Mouse (Mus musculus): Measurements from ENCODE around the gene Pms1. TPM values are rescaled to one million over a fixed set of nuclear protein-coding genes. Genes with fewer than 3 reads are reported as not detected.
"Not testable (repeated sequence)": the region's sequence is repeated elsewhere in the genome, so short reads cannot be mapped to it uniquely, and the experiment has no call there.

The Pms1 gene
- polyA plus RNA-seq, 1 experiment from 2014 or later, result 3.1 TPM

- Histone ChIP-seq H3K4me2 (ENCODE audit: low read depth, low read length) (no peak overlapping the region), H3K9ac (replicated peaks) (no peak overlapping the region), H3K36me3 (replicated peaks; ENCODE audit: insufficient read depth, low read length) (no peaks in the 10 kb centered on the region), H3K27me3 (ENCODE audit: insufficient read depth, low read length) (no peaks in the 10 kb centered on the region), H3K27ac (ENCODE audit: low read depth) (no peak overlapping the region), H3K4me1 (ENCODE audit: insufficient read depth) (no peaks in the 10 kb centered on the region), H3K9me3 (ENCODE audit: low read length) (no peaks in the 10 kb centered on the region), H3K4me3 (ENCODE audit: low read depth, low read length) (no peak overlapping the region)
- DNase-seq (no peak), ATAC-seq (no peak)
- no peak for TF ChIP-seq EP300 (IDR thresholded peaks at IDR 0.05; ENCODE audit: low read depth)
- peak; percentile 64 for TF ChIP-seq CTCF (IDR thresholded peaks at IDR 0.05; ENCODE audit: low read depth)
Measured at GRCm38 (mm10) chr1:53272646-53273045, 24.2 kb downstream of the Pms1 start.

DNA sequence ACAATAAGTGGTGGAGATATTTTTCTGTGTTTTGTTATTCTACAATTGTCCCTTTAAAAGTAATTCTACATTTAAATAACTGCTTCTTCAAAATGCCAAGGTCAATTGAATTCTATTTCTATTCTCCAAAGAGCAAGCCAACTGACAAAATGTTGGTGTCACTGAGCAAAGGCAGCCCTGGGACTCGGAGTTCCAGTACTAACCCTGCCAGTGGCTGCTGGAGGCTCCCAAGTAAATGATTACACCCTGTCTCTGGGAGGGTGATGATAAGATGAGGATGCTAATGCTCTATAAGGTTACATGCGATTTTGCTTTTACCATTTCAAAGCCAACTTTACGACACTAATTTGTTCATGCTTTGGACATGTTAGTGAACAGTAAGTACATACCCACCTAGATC is 26.9 kb downstream of the Pms1 start:
- Histone ChIP-seq H3K27ac (ENCODE audit: low read depth) (no peak overlapping the region), H3K27me3 (ENCODE audit: insufficient read depth, low read length) (no peaks in the 10 kb centered on the region), H3K9ac (replicated peaks) (no peak overlapping the region), H3K9me3 (ENCODE audit: low read length) (no peaks in the 10 kb centered on the region), H3K4me3 (ENCODE audit: low read depth, low read length) (no peak overlapping the region), H3K36me3 (replicated peaks; ENCODE audit: insufficient read depth, low read length) (no peaks in the 10 kb centered on the region), H3K4me2 (ENCODE audit: low read depth, low read length) (no peak overlapping the region), H3K4me1 (ENCODE audit: insufficient read depth) (no peaks in the 10 kb centered on the region)
- TF ChIP-seq EP300 (IDR thresholded peaks at IDR 0.05; ENCODE audit: low read depth) (no peak), CTCF (IDR thresholded peaks at IDR 0.05; ENCODE audit: low read depth) (no peak)
- WGBS (ENCODE audit: insufficient replicate concordance), result 68% methylated on average over 3 of the region's 3 CpGs
- DNase-seq, result no peak
- no peak for ATAC-seq

DNA sequence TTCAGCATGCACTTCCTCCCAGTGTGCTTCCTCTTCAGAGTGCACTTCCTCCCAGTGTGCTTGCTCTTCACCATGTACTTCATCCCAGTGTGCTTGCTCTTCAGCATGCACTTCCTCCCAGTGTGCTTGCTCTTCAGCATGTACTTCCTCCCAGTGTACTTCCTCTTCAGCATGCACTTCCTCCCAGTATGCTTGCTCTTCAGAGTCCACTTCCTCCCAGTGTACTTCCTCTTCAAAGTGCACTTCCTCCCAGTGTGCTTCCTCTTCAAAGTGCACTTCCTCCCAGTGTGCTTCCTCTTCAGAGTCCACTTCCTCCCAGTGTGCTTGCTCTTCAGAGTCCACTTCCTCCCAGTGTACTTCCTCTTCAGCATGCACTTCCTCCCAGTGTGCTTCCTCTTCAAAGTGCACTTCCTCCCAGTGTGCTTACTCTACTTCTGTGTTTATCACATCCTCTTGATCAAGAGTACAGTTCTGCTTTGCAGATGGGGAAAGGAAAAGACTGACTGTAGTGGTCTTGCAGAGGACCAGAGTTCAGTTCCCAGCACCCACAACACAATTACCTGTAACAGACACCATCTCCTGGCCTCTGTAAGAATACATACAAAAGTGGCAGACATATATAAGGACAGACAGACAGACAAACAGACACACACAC is 31.7 kb downstream of the Pms1 start:
- H3K9ac ChIP-seq (replicated peaks); H3K27ac ChIP-seq (ENCODE audit: low read depth); ATAC-seq; H3K4me2 ChIP-seq (ENCODE audit: low read depth, low read length); H3K4me1 ChIP-seq (ENCODE audit: insufficient read depth); H3K27me3 ChIP-seq (ENCODE audit: insufficient read depth, low read length); H3K9me3 ChIP-seq (ENCODE audit: low read length); H3K36me3 ChIP-seq (replicated peaks; ENCODE audit: insufficient read depth, low read length); DNase-seq; H3K4me3 ChIP-seq (ENCODE audit: low read depth, low read length): not testable (repeated sequence)

- Histone ChIP-seq H3K9ac (replicated peaks) (no peak overlapping the region), H3K4me1 (ENCODE audit: insufficient read depth) (no peaks in the 10 kb centered on the region), H3K9me3 (ENCODE audit: low read length) (no peaks in the 10 kb centered on the region), H3K27ac (ENCODE audit: low read depth) (no peak overlapping the region), H3K4me2 (ENCODE audit: low read depth, low read length) (no peak overlapping the region), H3K4me3 (ENCODE audit: low read depth, low read length) (no peak overlapping the region), H3K27me3 (ENCODE audit: insufficient read depth, low read length) (no peaks in the 10 kb centered on the region), H3K36me3 (replicated peaks; ENCODE audit: insufficient read depth, low read length) (no peaks in the 10 kb centered on the region)
- no peak for DNase-seq
- 62% methylated on average over 1 of the region's 1 CpGs for WGBS (ENCODE audit: insufficient replicate concordance)
- TF ChIP-seq EP300 (IDR thresholded peaks at IDR 0.05; ENCODE audit: low read depth) (no peak), CTCF (IDR thresholded peaks at IDR 0.05; ENCODE audit: low read depth) (no peak)
- ATAC-seq, result no peak
Measured at GRCm38 (mm10) chr1:53226063-53226462, 70.8 kb downstream of the Pms1 start.

DNA sequence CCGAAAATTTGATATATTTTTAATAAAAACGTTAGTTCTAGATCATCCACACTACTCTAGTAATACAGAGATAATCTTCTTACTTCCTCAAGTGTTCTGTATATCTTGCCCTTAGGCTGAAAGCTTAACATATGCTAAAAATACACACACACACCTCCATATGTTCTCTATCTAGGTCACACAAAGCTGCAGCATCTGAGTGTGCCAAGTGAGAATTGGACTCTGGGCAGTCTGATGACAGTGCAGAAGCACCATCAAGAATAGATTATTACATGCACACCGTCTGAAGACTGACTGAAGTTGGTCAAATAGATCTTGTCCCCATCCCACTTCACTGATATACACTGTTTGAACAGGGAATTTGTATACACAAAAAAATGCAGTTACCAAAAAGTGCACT is 71.2 kb downstream of the Pms1 start:
- ATAC-seq (no peak), DNase-seq (no peak)
- Histone ChIP-seq H3K4me3 (ENCODE audit: low read depth, low read length) (no peak overlapping the region), H3K9ac (replicated peaks) (no peak overlapping the region), H3K4me2 (ENCODE audit: low read depth, low read length) (no peak overlapping the region), H3K27ac (ENCODE audit: low read depth) (no peak overlapping the region), H3K36me3 (replicated peaks; ENCODE audit: insufficient read depth, low read length) (no peaks in the 10 kb centered on the region), H3K9me3 (ENCODE audit: low read length) (no peaks in the 10 kb centered on the region), H3K4me1 (ENCODE audit: insufficient read depth) (no peaks in the 10 kb centered on the region), H3K27me3 (ENCODE audit: insufficient read depth, low read length) (no peaks in the 10 kb centered on the region)
- WGBS (ENCODE audit: insufficient replicate concordance), result 84% methylated on average over 3 of the region's 3 CpGs
- TF ChIP-seq EP300 (IDR thresholded peaks at IDR 0.05; ENCODE audit: low read depth) (no peak), CTCF (IDR thresholded peaks at IDR 0.05; ENCODE audit: low read depth) (no peak)

DNA sequence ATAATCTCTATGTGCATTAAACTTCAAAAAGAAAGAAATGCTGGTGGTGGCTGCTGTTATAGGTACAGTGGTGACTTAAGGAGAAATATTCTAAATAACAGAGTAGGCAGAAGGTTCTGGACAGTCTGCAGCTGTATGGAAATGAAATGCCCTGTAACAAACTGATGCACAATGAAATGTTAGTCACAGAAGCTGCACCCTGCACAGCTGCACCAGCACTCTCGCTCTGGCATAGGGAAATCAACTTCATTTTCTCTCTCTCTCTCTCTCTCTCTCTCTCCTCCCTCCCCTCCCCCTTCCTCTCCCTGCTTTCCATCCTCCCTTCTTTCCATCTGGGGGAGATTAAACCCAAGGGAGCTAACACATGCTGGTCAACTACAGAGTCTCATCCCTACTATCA is 72.0 kb downstream of the Pms1 start:
- Histone ChIP-seq H3K4me3 (ENCODE audit: low read depth, low read length) (no peak overlapping the region), H3K9me3 (ENCODE audit: low read length) (no peaks in the 10 kb centered on the region), H3K4me2 (ENCODE audit: low read depth, low read length) (no peak overlapping the region), H3K27me3 (ENCODE audit: insufficient read depth, low read length) (no peaks in the 10 kb centered on the region), H3K9ac (replicated peaks) (no peak overlapping the region), H3K4me1 (ENCODE audit: insufficient read depth) (no peaks in the 10 kb centered on the region), H3K27ac (ENCODE audit: low read depth) (no peak overlapping the region), H3K36me3 (replicated peaks; ENCODE audit: insufficient read depth, low read length) (no peaks in the 10 kb centered on the region)
- WGBS (ENCODE audit: insufficient replicate concordance), result 89% methylated on average over 1 of the region's 1 CpGs
- TF ChIP-seq EP300 (IDR thresholded peaks at IDR 0.05; ENCODE audit: low read depth) (no peak), CTCF (IDR thresholded peaks at IDR 0.05; ENCODE audit: low read depth) (no peak)
- ATAC-seq (no peak), DNase-seq (no peak)

GRCm38 (mm10) chr1:53210136-53210535 is 86.7 kb downstream of the Pms1 start:
- TF ChIP-seq CTCF (IDR thresholded peaks at IDR 0.05; ENCODE audit: low read depth) (no peak), EP300 (IDR thresholded peaks at IDR 0.05; ENCODE audit: low read depth) (no peak)
- H3K4me2 ChIP-seq (ENCODE audit: low read depth, low read length), result no peak overlapping the region
- H3K4me1 ChIP-seq (ENCODE audit: insufficient read depth), result no peaks in the 10 kb centered on the region
- H3K27ac ChIP-seq (ENCODE audit: low read depth), result no peak overlapping the region
- no peaks in the 10 kb centered on the region for H3K36me3 ChIP-seq (replicated peaks; ENCODE audit: insufficient read depth, low read length)
- ATAC-seq (no peak), DNase-seq (no peak)
- H3K9ac ChIP-seq (replicated peaks), result no peak overlapping the region
- H3K9me3 ChIP-seq (ENCODE audit: low read length), result no peaks in the 10 kb centered on the region
- no peaks in the 10 kb centered on the region for H3K27me3 ChIP-seq (ENCODE audit: insufficient read depth, low read length)
- H3K4me3 ChIP-seq (ENCODE audit: low read depth, low read length), result no peak overlapping the region

Data from liver, postnatal 0 days (tissue).